Mouse (Mus musculus) erythroblast, embryonic 14.5 days (primary cell): ENCODE data around the gene Lman1l.

Experiments used
- GATA1 ChIP-seq: IDR thresholded peaks from 2 replicates; pipeline ENCODE4 v1.6.1; 2012; ENCODE audit warnings: low read length, inconsistent platforms, mixed read lengths
- TAL1 ChIP-seq: IDR thresholded peaks from 3 replicates; pipeline ENCODE4 v1.6.1; 2012; ENCODE audit warnings: low read length, inconsistent platforms, mixed read lengths

GRCm38 (mm10) chr9:57560861-57561710, 59.5 kb downstream of the Lman1l start, which contains the start of gene Scamp2:
- TF ChIP-seq TAL1 = no peak
- TF ChIP-seq GATA1 = no peak
